Mouse (Mus musculus) CD4-positive, CD25-positive, alpha-beta regulatory T cell, adult 2 months (primary cell): ENCODE results near the gene Nsf.
"Not testable (repeated sequence)": the region's sequence is repeated elsewhere in the genome, so short reads cannot be mapped to it uniquely, and the experiment has no call there.

ENCODE experiments used
- DNase-seq: peaks from one replicate; pipeline ENCODE4 v3.0.0-alpha.2; 2012; ENCODE audit warnings: low read depth, low spot score

Gene Nsf

GRCm38 (mm10) chr11:103953896-103954292, at the start of gene Nsf:
Gene Nsf, minus strand, starts transcription at chr11:103954056.
- DNase-seq = peak; percentile 89

- no peak for DNase-seq
These were observed 49.5 kb upstream of the Nsf start for GRCm38 (mm10) chr11:104003397-104003796.

GRCm38 (mm10) chr11:104002191-104002590, 48.3 kb upstream of the Nsf start:
- DNase-seq = no peak

GRCm38 (mm10) chr11:104001395-104001955, 47.6 kb upstream of the Nsf start:
- no peak for DNase-seq

GRCm38 (mm10) chr11:104000667-104001394, 47.0 kb upstream of the Nsf start:
- DNase-seq = peak; percentile 14

- no peak for DNase-seq
These were observed 44.9 kb upstream of the Nsf start for GRCm38 (mm10) chr11:103998737-103999136.

- peak; percentile 58 for DNase-seq
These were observed 43.5 kb upstream of the Nsf start for GRCm38 (mm10) chr11:103997385-103997784.

- DNase-seq = no peak
These were observed 38.8 kb upstream of the Nsf start for GRCm38 (mm10) chr11:103992638-103993037.

GRCm38 (mm10) chr11:103990049-103990557, 36.2 kb upstream of the Nsf start:
- DNase-seq = not testable (repeated sequence)

- peak; percentile 84 for DNase-seq
These were observed 33.6 kb upstream of the Nsf start for GRCm38 (mm10) chr11:103987423-103987822.

- DNase-seq = no peak
These were observed 30.2 kb upstream of the Nsf start for GRCm38 (mm10) chr11:103984067-103984466.

GRCm38 (mm10) chr11:103981826-103982225, 28.0 kb upstream of the Nsf start:
- no peak for DNase-seq

GRCm38 (mm10) chr11:103979381-103979780, 25.5 kb upstream of the Nsf start:
- no peak for DNase-seq

GRCm38 (mm10) chr11:103970876-103971275, 17.0 kb upstream of the Nsf start:
- DNase-seq = no peak

GRCm38 (mm10) chr11:103969278-103969677, 15.4 kb upstream of the Nsf start:
- no peak for DNase-seq

- no peak for DNase-seq
These were observed 13.4 kb upstream of the Nsf start for GRCm38 (mm10) chr11:103967106-103967735.

- no peak for DNase-seq
These were observed 3.0 kb upstream of the Nsf start for GRCm38 (mm10) chr11:103956866-103957265.

GRCm38 (mm10) chr11:103953032-103953895, 592 bp downstream of the Nsf start:
- peak; percentile 20 for DNase-seq

- DNase-seq = no peak
These were observed 1.2 kb downstream of the Nsf start for GRCm38 (mm10) chr11:103952635-103953031.

GRCm38 (mm10) chr11:103951106-103951505, 2.8 kb downstream of the Nsf start:
- DNase-seq = peak; percentile 22

GRCm38 (mm10) chr11:103948952-103949351, 4.9 kb downstream of the Nsf start:
- DNase-seq = no peak

GRCm38 (mm10) chr11:103942740-103943139, 11.1 kb downstream of the Nsf start:
- DNase-seq = no peak
